19 mouse cellular contexts compared by ENCODE assay signal in genomic region chr4:18169855-18170508, GRCm38 (mm10).
"Had no signal": no experiment of that assay in that cellular context is flagged by ENCODE, and none has a peak within 500 bp of the region (broad histone marks: within the 10 kb centered on the region; RNA-seq: fewer than 3 reads in every experiment).

No protein-coding gene starts in this region.

- H3K4me3 ChIP-seq: left cerebral cortex, adult 2 months; liver, embryonic 13.5 days; megakaryocyte, embryonic 14.5 days; midbrain, embryonic 10.5 days; midbrain, embryonic 13.5 days; neural tube, embryonic 12.5 days; neural tube, embryonic 15.5 days had no signal

- ATAC-seq: lung, postnatal 0 days; midbrain, embryonic 13.5 days had no signal

- H3K27me3 ChIP-seq: liver, embryonic 13.5 days; megakaryocyte, embryonic 14.5 days; midbrain, embryonic 13.5 days; neural tube, embryonic 12.5 days; neural tube, embryonic 15.5 days had no signal

- H3K4me1 ChIP-seq: liver, embryonic 13.5 days; megakaryocyte, embryonic 14.5 days; midbrain, embryonic 10.5 days; midbrain, embryonic 13.5 days; neural tube, embryonic 12.5 days; neural tube, embryonic 15.5 days had no signal

- H3K27ac ChIP-seq: left cerebral cortex, adult 2 months; liver, embryonic 13.5 days; midbrain, embryonic 10.5 days; midbrain, embryonic 13.5 days; neural tube, embryonic 12.5 days; neural tube, embryonic 15.5 days; stomach, postnatal 0 days had no signal

- H3K36me3 ChIP-seq: liver, embryonic 13.5 days; midbrain, embryonic 10.5 days; midbrain, embryonic 13.5 days; neural tube, embryonic 12.5 days; neural tube, embryonic 15.5 days had no signal

- H3K4me2 ChIP-seq: liver, embryonic 13.5 days; midbrain, embryonic 13.5 days; neural tube, embryonic 12.5 days; neural tube, embryonic 15.5 days had no signal

- DNase-seq: kidney, adult 9 months; kidney, postnatal 14 days; kidney, postnatal 4 days; layer of hippocampus, postnatal 36 days; liver, embryonic 13.5 days; lung, adult 2 months; lung, postnatal 36 days; right cerebral cortex, adult 18-20 months; right cerebral cortex, postnatal 14 days; right cerebral cortex, postnatal 4 days; thymus, postnatal 25 days had no signal

- H3K9me3 ChIP-seq: liver, embryonic 13.5 days; megakaryocyte, embryonic 14.5 days; midbrain, embryonic 10.5 days; midbrain, embryonic 13.5 days; neural tube, embryonic 12.5 days; neural tube, embryonic 15.5 days had no signal

- H3K9ac ChIP-seq: liver, embryonic 13.5 days; midbrain, embryonic 13.5 days; neural tube, embryonic 12.5 days; neural tube, embryonic 15.5 days had no signal
